ENCODE assay signal across 14 mouse cellular contexts in genomic region chr16:22621299-22621920, GRCm38 (mm10).
"Had no signal": no experiment of that assay in that cellular context is flagged by ENCODE, and none has a peak within 500 bp of the region (broad histone marks: within the 10 kb centered on the region; RNA-seq: fewer than 3 reads in every experiment).

No protein-coding gene starts in this region.

- DNase-seq: left cerebral cortex, postnatal 4 days; liver, postnatal 0 days; lung, embryonic 14.5 days; thymus, adult 18-20 months; thymus, postnatal 36 days had no signal

- H3K27me3 ChIP-seq: limb, embryonic 12.5 days; limb, embryonic 15.5 days had no signal

- H3K9ac ChIP-seq: limb, embryonic 12.5 days; limb, embryonic 15.5 days; liver, embryonic 14.5 days; liver, postnatal 0 days; lung, embryonic 14.5 days; midbrain, embryonic 12.5 days had no signal

- H3K27ac ChIP-seq: hindbrain, postnatal 0 days; kidney, postnatal 0 days; limb, embryonic 12.5 days; limb, embryonic 15.5 days; liver, embryonic 14.5 days; macrophage; midbrain, embryonic 12.5 days had no signal

- H3K4me1 ChIP-seq: midbrain, embryonic 12.5 days had no signal

- H3K36me3 ChIP-seq: limb, embryonic 12.5 days; limb, embryonic 15.5 days; midbrain, embryonic 12.5 days had no signal

- H3K9me3 ChIP-seq: limb, embryonic 12.5 days; limb, embryonic 15.5 days; midbrain, embryonic 12.5 days had no signal

- H3K4me2 ChIP-seq: limb, embryonic 15.5 days; liver, embryonic 11.5 days; lung, embryonic 14.5 days; midbrain, embryonic 12.5 days had no signal

- H3K4me3 ChIP-seq: limb, embryonic 12.5 days; limb, embryonic 15.5 days; midbrain, embryonic 12.5 days had no signal

- ATAC-seq: hindbrain, postnatal 0 days; inflammation-experienced regulatory T-cells, adult 6 months; liver, postnatal 0 days had no signal
